Mouse (Mus musculus) cerebellum, adult 9-10 months (tissue): Measurements from ENCODE around the gene Dbndd1.
"Not testable (repeated sequence)": the region's sequence is repeated elsewhere in the genome, so short reads cannot be mapped to it uniquely, and the experiment has no call there.

Experiments
- DNase-seq: peaks from one replicate; pipeline ENCODE4 v3.0.0; 2022

Dbndd1 gene

DNA sequence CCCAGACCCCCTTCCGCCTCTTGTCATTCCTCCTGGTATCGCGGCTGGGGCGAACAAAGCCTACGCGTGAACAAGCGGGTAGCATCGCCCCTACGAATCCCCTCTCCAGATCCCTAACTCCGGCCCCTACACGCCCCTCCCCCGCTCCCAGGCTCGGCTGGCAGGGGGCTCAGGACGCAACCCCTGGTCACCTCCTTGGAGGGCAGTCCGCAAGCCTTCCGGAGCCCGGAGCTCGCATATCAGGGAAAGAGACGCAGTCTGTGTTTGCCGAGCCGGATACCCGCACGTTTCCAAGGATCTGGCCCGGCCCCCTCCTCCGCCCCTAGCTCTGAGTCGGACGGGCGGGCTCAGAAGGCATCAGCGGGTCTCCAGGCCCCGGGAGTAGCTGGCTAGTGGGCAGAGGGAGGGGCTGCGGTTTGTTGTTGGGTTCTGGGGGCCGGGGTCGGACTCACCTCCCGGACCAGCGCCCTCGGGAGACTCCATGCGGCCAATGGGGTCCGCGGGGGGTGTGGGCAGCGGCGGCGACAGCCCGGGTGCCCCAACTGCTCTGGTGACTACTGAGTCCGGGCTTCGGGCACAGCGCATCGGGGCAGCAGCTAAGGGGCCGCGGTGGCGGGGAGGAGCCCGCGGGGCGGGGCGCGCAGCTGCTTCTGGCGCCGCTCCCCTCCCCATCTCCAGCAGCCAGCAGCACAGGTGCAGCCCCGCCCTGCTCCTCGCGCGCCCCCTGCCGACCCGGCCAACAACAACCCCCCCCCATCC lies at the start of gene Dbndd1:
Gene Dbndd1 (minus strand): TSS at position 683 of the 759 bp plus-strand sequence.
- peak; percentile 54 for DNase-seq

- not testable (repeated sequence) for DNase-seq
These were observed 49.0 kb upstream of the Dbndd1 start for GRCm38 (mm10) chr8:123564221-123564620.

DNA sequence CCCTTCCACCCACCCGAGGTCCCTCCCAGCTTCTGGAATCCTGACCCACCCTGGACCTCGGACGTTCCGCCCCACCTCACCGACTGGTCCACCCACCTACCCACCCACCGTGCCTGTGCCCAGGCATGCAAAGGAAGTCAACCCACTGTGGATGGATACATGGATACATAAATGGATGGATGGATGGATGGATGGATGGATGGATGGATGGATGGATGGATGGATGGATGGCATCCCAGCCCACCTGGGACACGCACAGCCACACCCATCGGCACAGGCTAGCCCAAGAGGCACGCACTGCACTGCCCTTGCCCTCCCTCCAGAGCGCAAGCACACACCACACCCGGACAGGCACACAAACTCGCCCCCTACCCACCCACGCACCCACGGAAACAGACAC lies 22.4 kb upstream of the Dbndd1 start:
- peak; percentile 36 for DNase-seq

DNA sequence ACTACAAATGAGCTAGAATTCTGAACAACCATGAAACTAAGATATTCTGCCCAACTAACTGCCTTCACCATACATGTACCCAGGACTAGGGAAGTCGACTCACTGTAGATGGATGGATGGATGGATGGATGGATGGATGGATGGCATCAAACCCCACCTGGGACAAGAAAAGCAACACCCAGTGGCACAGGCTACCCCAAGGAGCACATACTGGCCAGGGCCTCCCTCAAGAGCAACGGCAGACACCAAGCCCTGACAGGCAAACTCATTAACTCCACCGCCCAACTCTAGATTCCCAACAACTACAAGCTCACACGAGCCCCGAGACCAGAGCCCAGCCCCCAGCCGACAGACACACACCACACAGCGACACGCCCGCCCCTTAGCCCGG lies 21.7 kb upstream of the Dbndd1 start:
- DNase-seq = peak; percentile 1

- no peak for DNase-seq
These were observed 21.2 kb upstream of the Dbndd1 start for GRCm38 (mm10) chr8:123536242-123536989.

DNA sequence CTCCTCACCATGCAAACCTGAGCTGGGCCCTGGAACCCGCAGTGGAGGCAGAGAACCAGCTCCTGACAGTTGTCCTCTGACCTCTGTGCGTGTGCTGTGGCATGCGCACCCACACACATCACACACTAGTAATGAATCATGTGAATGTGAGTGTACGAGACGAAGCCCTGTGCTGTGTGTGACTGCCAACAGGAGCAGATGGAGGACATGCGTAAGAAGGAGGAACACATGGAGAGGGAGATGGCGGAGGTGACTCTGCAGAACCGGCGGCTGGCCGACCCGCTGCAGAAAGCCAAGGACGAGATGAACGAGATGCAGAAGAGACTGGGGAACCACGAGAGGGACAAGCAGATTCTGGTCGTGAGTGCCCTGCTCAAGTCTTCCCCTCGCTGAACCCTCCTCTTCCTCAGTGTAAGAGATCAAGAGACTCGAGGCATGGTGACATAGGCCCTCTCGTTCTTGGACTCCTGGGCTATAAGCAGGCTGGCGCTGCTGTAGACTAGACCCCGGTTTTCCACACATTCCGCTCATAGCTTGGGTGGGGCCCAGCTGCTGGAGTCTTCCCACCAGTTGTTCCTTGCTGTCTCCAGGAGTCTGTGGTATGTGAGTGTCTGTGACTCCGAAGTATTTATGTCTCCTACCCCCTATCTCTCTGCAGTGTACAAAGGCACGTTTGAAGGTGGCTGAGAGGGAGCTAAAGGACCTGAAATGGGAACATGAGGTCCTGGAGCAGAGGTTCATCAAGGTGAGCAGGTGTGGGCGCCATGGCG lies 12.6 kb upstream of the Dbndd1 start:
- no peak for DNase-seq

- not testable (repeated sequence) for DNase-seq
These were observed 4.8 kb upstream of the Dbndd1 start for GRCm38 (mm10) chr8:123520048-123520447.

- peak; percentile 88 for DNase-seq
These were observed 3.4 kb upstream of the Dbndd1 start, which contains the start of gene Gas8 for GRCm38 (mm10) chr8:123518667-123519066. TSS of gene Gas8 (plus strand) at chr8:123518834.

DNA sequence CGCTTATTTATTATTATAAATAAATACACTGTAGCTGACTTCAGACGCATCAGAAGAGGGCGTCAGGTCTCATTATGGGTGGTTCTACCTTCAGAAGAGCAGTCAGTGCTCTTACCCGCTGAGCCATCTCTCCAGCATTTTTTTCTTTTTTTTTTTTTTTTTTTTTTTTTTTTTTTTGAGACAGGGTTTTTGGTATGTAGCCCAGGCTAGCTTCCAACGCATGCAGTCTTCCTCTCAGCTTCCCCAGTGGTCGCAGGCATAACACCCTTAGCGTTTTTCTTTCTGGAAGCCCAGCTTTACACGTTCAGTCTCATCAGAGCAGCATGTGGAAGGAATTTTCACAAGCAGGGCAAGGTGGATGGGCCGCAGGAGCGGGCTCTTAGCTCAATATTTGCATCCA lies 2.9 kb upstream of the Dbndd1 start:
- no peak for DNase-seq

DNA sequence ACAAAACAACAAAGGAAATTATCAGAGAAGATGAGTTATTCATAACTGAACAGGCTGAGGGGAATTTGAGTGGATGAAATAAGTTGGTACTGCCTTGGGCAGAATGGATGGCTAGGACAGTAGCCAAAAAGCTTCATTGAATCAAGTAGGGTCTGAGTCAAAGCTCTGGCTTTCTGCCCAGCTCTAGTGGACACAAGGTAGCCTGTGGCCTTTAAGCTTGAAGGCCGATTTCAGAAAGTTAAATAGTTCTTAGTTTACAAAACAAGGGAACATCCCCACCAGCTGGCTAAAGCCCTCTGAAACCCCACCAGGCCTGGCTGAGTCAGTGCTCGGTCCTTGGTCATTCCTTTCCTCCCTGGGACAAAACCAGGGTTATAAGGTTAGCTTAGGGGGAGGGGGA lies 1.3 kb upstream of the Dbndd1 start:
- DNase-seq = no peak

DNA sequence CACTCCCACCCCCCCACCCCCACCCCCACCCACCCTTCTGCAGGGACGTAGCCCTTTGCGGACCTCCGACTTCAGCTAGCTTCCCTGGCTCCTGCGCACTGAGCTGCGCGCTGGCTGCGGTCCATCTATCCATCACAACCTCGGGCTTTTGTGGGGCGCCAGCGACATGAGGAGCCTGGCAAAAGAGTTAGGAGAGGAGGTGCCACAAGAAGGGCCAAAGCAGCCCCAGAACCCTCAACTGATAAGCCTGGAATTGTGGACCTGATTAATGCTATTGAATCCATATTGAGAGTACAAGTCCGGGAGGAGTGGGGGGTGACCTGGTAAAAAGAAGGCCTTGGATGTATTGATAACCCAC lies 256 bp upstream of the Dbndd1 start:
- DNase-seq = peak; percentile 47

GRCm38 (mm10) chr8:123514136-123514535 lies 1.1 kb downstream of the Dbndd1 start:
- DNase-seq = no peak

GRCm38 (mm10) chr8:123510819-123511218 lies 4.4 kb downstream of the Dbndd1 start:
- no peak for DNase-seq

- DNase-seq = no peak
These were observed 8.1 kb downstream of the Dbndd1 start for GRCm38 (mm10) chr8:123507153-123507552.

- DNase-seq = no peak
These were observed 9.6 kb downstream of the Dbndd1 start for GRCm38 (mm10) chr8:123505695-123506094.

DNA sequence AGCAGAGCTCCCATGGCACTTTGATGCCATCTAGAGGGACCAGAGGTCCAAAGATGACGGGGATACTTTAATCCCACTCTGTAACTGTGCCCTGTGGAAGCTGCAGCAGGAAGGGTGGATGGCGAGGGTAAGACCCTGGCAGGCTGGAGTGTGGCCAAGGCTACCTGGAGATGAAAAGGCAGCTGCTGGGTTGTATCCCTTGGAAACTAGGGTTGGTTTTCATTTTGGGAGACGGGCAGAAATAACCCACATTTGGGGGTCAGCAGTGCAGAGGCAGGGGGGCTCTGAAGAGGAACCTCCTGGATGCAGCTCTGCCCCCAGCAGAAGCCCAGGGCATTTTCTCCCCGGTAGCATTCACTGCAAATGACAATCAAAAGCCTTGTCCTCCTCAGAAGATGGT lies 10.0 kb downstream of the Dbndd1 start:
- DNase-seq = no peak

DNA sequence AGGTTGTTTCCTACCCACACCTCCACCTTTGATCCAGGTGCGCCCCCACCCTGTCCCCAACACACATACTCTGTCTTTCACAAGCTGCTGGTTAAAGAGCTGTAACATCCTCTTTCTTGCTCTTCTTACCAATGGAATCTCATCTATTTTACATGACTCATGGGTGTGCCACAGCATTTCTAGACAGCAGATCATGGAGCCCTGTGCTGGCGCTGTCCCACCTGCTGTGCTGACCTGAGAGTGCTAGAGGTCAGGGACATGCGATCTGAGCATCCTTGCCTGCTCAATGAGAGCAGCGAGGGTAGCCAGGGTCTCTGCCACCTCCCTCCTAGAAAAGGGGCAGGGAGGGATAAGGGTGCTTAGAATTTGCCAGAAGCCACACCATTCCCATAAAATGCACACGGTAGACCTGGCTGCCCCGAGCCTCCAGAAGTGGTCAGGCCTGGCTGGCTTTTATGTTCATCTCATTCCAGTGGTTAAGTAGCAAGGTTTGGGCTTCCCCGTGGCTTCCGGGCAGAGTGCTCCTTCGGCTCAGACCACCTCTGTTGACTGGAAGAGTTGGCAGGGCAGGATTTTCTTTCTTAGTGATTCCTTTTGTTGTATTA lies 10.6 kb downstream of the Dbndd1 start:
- DNase-seq = no peak

DNA sequence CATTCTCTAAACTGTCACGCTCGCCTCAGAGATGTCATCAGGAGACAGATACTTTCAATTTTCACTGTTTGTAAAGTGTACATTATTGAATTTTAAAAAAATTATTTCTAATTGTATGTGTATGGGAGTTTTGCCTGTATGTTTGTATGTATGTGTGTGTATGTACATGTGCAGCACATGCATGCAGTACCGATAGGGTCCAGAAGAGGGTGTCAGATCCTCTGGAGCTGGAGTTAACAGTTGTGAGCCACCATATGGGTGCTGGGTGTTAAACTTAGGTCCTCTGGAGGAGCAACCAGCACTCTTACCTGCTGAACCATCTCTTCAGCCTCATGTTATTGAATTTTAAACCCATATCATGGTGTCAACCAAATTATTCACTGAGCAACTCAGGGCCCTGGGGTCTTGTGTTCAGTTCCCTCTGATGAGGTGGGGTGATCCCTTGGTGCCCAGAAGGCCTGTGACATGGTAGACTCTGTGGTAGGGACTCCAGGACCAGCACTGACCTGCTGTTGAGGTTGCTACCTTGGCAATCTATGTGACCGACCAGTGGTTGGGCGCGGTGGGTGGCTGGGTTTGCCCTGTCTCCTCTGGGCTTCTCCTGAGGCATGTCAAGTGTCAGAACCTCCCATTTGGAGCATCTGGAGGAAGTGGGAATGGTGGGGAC lies 11.3 kb downstream of the Dbndd1 start:
- DNase-seq = no peak

GRCm38 (mm10) chr8:123502192-123502591 lies 13.1 kb downstream of the Dbndd1 start:
- no peak for DNase-seq

DNA sequence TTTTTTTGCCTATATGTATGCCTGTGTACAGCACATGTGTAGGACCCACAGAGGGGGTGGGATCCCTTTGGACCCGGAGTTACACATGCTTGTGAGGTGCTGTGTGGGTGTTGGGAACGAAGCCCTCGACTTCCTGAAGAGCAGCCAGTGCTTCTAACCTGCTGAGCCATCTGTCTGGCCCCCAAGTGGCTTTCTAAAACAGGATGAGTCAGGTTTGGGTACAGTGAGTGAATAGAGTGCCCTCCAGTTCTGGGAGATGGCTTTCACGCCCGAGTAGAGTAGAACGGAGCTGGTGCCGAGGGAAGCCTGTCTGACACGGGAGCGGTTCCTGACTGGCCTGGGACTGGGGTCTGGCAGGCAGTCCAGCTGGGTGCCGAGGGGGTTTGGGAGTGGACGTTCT lies 15.7 kb downstream of the Dbndd1 start:
- DNase-seq = no peak

GRCm38 (mm10) chr8:123498963-123499362 lies 16.3 kb downstream of the Dbndd1 start:
- peak; percentile 55 for DNase-seq

DNA sequence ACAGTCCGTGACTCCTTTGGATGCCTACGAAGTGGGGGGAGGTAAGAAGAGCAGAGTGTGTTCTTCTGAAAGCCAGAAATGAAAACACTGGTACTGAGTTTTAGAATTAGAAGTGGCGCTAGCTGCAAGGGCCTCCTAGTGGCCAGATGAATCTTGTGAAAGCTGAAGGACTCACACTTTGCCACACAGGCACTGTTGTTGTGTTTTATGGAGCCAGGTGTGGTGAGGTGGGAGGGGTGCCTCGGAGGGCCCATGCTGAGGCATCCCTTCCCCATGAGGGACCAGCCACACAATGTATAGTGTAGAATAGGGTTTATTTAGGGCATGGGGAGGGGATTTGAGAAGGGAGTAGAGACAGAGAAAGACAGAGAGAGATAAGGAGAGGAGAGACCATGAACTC lies 17.6 kb downstream of the Dbndd1 start:
- DNase-seq = no peak

- DNase-seq = no peak
These were observed 22.4 kb downstream of the Dbndd1 start for GRCm38 (mm10) chr8:123492898-123493297.
